Mouse (Mus musculus) heart, postnatal 0 days (tissue): ENCODE data around the gene Csf2rb.

Experiments
- CTCF ChIP-seq: IDR thresholded peaks from 2 replicates; pipeline ENCODE4 v1.5.1; 2016; ENCODE audit warnings: antibody characterized with exemption, control low read depth, low read depth
- EP300 ChIP-seq: IDR thresholded peaks from 2 replicates; pipeline ENCODE4 v1.6.1; 2016; ENCODE audit warnings: antibody characterized with exemption, low read depth

DNA sequence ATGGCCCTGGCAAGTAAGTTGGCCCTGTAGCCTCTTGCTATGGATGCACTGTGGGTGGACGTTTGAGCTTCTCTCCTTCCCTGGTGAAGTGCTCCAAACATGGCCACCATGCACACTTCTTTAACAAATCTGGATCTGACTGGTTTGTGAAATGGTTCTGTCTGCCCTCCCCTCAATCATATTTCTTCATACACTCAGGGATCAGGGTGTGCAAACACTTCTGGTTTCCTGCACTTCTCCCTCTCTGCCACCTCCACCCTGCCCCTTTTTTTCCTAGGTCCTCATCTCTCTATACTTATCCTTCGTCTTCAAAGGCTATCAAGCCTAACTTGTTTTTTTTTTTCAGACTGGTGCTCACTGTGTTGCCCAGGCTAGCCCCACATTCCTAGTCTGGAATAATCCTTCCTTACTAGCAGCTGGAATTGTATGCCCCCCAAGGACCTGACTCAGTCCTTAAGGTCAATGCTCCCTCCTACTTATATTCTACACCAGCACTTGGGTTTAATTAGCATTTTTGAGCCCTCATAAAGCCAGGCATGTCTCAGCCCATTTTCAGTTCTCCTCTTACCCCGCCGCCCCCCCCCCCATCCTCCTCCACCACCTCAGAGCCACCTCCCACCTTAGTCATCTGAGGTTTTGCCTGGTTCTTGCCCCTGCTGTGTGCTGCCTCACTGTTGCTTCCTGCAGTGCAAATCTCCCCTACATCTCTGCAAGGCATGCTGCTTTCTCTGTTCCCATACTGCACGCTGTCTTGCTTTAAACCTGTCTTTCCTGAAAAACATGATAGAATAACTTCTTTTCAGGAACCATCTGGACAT, 6.2 kb downstream of the Csf2rb start:
- TF ChIP-seq CTCF (no peak), EP300 (no peak)
